Mouse (Mus musculus): ENCODE data around the gene Slc16a4. TPM values are rescaled to one million over a fixed set of nuclear protein-coding genes. Genes with fewer than 3 reads are reported as not detected.

Slc16a4 gene
- polyA plus RNA-seq, 1 experiment from 2014 or later, result 20.8 TPM

GRCm38 (mm10) chr3:107321141-107321540, 30.1 kb downstream of the Slc16a4 start:
- H3K4me1 ChIP-seq (replicated peaks; ENCODE audit: insufficient read depth, low read length), result peaks cover 13% of the 10 kb centered on the region; the same call in 1 of the 2 replicates
- H3K9me3 ChIP-seq (replicated peaks; ENCODE audit: low read length), result no peaks in the 10 kb centered on the region
- H3K4me3 ChIP-seq (replicated peaks; ENCODE audit: low read depth, low read length), result no peak overlapping the region
- no peak overlapping the region for H3K27ac ChIP-seq
- H3K36me3 ChIP-seq (ENCODE audit: insufficient read depth, low read length), result peaks cover 14% of the 10 kb centered on the region
- no peak overlapping the region for H3K4me2 ChIP-seq (ENCODE audit: low read length)
- H3K9ac ChIP-seq (ENCODE audit: low read depth, low read length), result no peak overlapping the region
- H3K27me3 ChIP-seq (ENCODE audit: insufficient read depth, low read length), result no peaks in the 10 kb centered on the region
- DNase-seq (ENCODE audit: low spot score) (no peak), ATAC-seq (replicated peaks; ENCODE audit: low FRiP score, low read depth) (no peak)
- no peak for TF ChIP-seq CTCF (IDR thresholded peaks at IDR 0.05; ENCODE audit: low read depth)
- WGBS, result 86% methylated on average over 2 of the region's 2 CpGs

GRCm38 (mm10) chr3:107321776-107322175, 30.7 kb downstream of the Slc16a4 start:
- no peaks in the 10 kb centered on the region for H3K9me3 ChIP-seq (replicated peaks; ENCODE audit: low read length)
- ATAC-seq (replicated peaks; ENCODE audit: low FRiP score, low read depth), result no peak
- no peak overlapping the region for H3K27ac ChIP-seq
- TF ChIP-seq CTCF (IDR thresholded peaks at IDR 0.05; ENCODE audit: low read depth), result no peak
- peaks cover 13% of the 10 kb centered on the region; the same call in 1 of the 2 replicates for H3K4me1 ChIP-seq (replicated peaks; ENCODE audit: insufficient read depth, low read length)
- H3K27me3 ChIP-seq (ENCODE audit: insufficient read depth, low read length), result no peaks in the 10 kb centered on the region
- peaks cover 14% of the 10 kb centered on the region for H3K36me3 ChIP-seq (ENCODE audit: insufficient read depth, low read length)
- no peak overlapping the region for H3K4me3 ChIP-seq (replicated peaks; ENCODE audit: low read depth, low read length)
- H3K4me2 ChIP-seq (ENCODE audit: low read length), result no peak overlapping the region
- DNase-seq (ENCODE audit: low spot score), result no peak
- H3K9ac ChIP-seq (ENCODE audit: low read depth, low read length), result no peak overlapping the region

GRCm38 (mm10) chr3:107326442-107326841, 35.4 kb downstream of the Slc16a4 start:
- H3K36me3 ChIP-seq (ENCODE audit: insufficient read depth, low read length), result peaks cover 30% of the 10 kb centered on the region
- peaks cover 27% of the 10 kb centered on the region for H3K4me1 ChIP-seq (replicated peaks; ENCODE audit: insufficient read depth, low read length)
- DNase-seq (ENCODE audit: low spot score) (no peak), ATAC-seq (replicated peaks; ENCODE audit: low FRiP score, low read depth) (no peak)
- no peaks in the 10 kb centered on the region for H3K27me3 ChIP-seq (ENCODE audit: insufficient read depth, low read length)
- WGBS, result 100% methylated on average over 1 of the region's 1 CpGs
- no peak for TF ChIP-seq CTCF (IDR thresholded peaks at IDR 0.05; ENCODE audit: low read depth)
- H3K4me3 ChIP-seq (replicated peaks; ENCODE audit: low read depth, low read length), result no peak overlapping the region
- no peak overlapping the region for H3K4me2 ChIP-seq (ENCODE audit: low read length)
- H3K9ac ChIP-seq (ENCODE audit: low read depth, low read length), result no peak overlapping the region
- H3K9me3 ChIP-seq (replicated peaks; ENCODE audit: low read length), result no peaks in the 10 kb centered on the region
- no peak overlapping the region for H3K27ac ChIP-seq

GRCm38 (mm10) chr3:107330503-107331424, 39.7 kb downstream of the Slc16a4 start:
- ATAC-seq (replicated peaks; ENCODE audit: low FRiP score, low read depth), result no peak
- DNase-seq (ENCODE audit: low spot score), result no peak
- Histone ChIP-seq H3K36me3 (ENCODE audit: insufficient read depth, low read length) (peaks cover 20% of the 10 kb centered on the region; the same call in 1 of the 2 replicates), H3K9me3 (replicated peaks; ENCODE audit: low read length) (no peaks in the 10 kb centered on the region), H3K4me1 (replicated peaks; ENCODE audit: insufficient read depth, low read length) (peaks cover 16% of the 10 kb centered on the region), H3K27ac (no peak overlapping the region), H3K27me3 (ENCODE audit: insufficient read depth, low read length) (no peaks in the 10 kb centered on the region), H3K4me2 (ENCODE audit: low read length) (peak overlapping the region; percentile 94), H3K9ac (ENCODE audit: low read depth, low read length) (no peak overlapping the region), H3K4me3 (replicated peaks; ENCODE audit: low read depth, low read length) (peak overlapping the region; percentile 96; the same call in 1 of the 2 replicates)
- no peak for TF ChIP-seq CTCF (IDR thresholded peaks at IDR 0.05; ENCODE audit: low read depth)
- 54% methylated on average over 28 of the region's 28 CpGs for WGBS

- peaks cover 16% of the 10 kb centered on the region for H3K4me1 ChIP-seq (replicated peaks; ENCODE audit: insufficient read depth, low read length)
- no peak for DNase-seq (ENCODE audit: low spot score)
- H3K4me2 ChIP-seq (ENCODE audit: low read length), result peak overlapping the region; percentile 94
- no peaks in the 10 kb centered on the region for H3K27me3 ChIP-seq (ENCODE audit: insufficient read depth, low read length)
- no peaks in the 10 kb centered on the region for H3K9me3 ChIP-seq (replicated peaks; ENCODE audit: low read length)
- peaks cover 16% of the 10 kb centered on the region; the same call in 1 of the 2 replicates for H3K36me3 ChIP-seq (ENCODE audit: insufficient read depth, low read length)
- H3K9ac ChIP-seq (ENCODE audit: low read depth, low read length), result peak overlapping the region; percentile 93
- no peak for TF ChIP-seq CTCF (IDR thresholded peaks at IDR 0.05; ENCODE audit: low read depth)
- ATAC-seq (replicated peaks; ENCODE audit: low FRiP score, low read depth), result no peak
- peak overlapping the region; percentile 97; the same call in 1 of the 2 replicates for H3K27ac ChIP-seq
- WGBS, result 18% methylated on average over 17 of the region's 17 CpGs
- H3K4me3 ChIP-seq (replicated peaks; ENCODE audit: low read depth, low read length), result peak overlapping the region; percentile 96
These were observed 40.7 kb downstream of the Slc16a4 start for GRCm38 (mm10) chr3:107331746-107332126.

GRCm38 (mm10) chr3:107332127-107332959, 41.3 kb downstream of the Slc16a4 start:
- Histone ChIP-seq H3K4me2 (ENCODE audit: low read length) (peak overlapping the region; percentile 94), H3K4me1 (replicated peaks; ENCODE audit: insufficient read depth, low read length) (peaks cover 16% of the 10 kb centered on the region), H3K9ac (ENCODE audit: low read depth, low read length) (peak overlapping the region; percentile 93), H3K27ac (peak overlapping the region; percentile 97), H3K4me3 (replicated peaks; ENCODE audit: low read depth, low read length) (peak overlapping the region; percentile 96), H3K9me3 (replicated peaks; ENCODE audit: low read length) (no peaks in the 10 kb centered on the region), H3K36me3 (ENCODE audit: insufficient read depth, low read length) (peaks cover 16% of the 10 kb centered on the region; the same call in 1 of the 2 replicates), H3K27me3 (ENCODE audit: insufficient read depth, low read length) (no peaks in the 10 kb centered on the region)
- ATAC-seq (replicated peaks; ENCODE audit: low FRiP score, low read depth) (peak; percentile 6), DNase-seq (ENCODE audit: low spot score) (peak; percentile 64)
- under 1% methylated on average over 75 of the region's 75 CpGs for WGBS
- no peak for TF ChIP-seq CTCF (IDR thresholded peaks at IDR 0.05; ENCODE audit: low read depth)
